Mouse (Mus musculus) neural tube, embryonic 14.5 days (tissue): Measurements from ENCODE around the gene Lrig1. TPM values are rescaled to one million over a fixed set of nuclear protein-coding genes. Genes with fewer than 3 reads are reported as not detected.

Source experiments
- ATAC-seq: fragments of 200-750 bp; cut with Nextera tagmentation; 2 replicates; pipeline ENCODE4 v1.8.0; 2017; ENCODE audit warnings: low read depth, mild to moderate bottlenecking, moderate TSS enrichment, moderate library complexity
- H3K27ac ChIP-seq: fragments of 300-500 bp; sonication (generic); 2 replicates; pipeline ENCODE4 v1.5.1; 2014; ENCODE audit warnings: low read depth, mild to moderate bottlenecking, control low read depth, low read length, moderate library complexity, mixed read lengths
- H3K27me3 ChIP-seq: fragments of 300-500 bp; sonication (generic); 2 replicates; pipeline ENCODE4 v1.6.1; 2014; ENCODE audit warnings: low read length; ENCODE audit not compliant: control insufficient read depth, insufficient read depth
- H3K36me3 ChIP-seq: fragments of 300-500 bp; sonication (generic); 2 replicates; pipeline ENCODE4 v1.6.1; 2014; ENCODE audit warnings: low read length, mixed read lengths; ENCODE audit not compliant: control insufficient read depth, insufficient read depth
- H3K4me1 ChIP-seq: fragments of 300-500 bp; sonication (generic); 2 replicates; pipeline ENCODE4 v1.6.1; 2014; ENCODE audit warnings: low read length; ENCODE audit not compliant: control insufficient read depth, insufficient read depth
- H3K4me2 ChIP-seq: fragments of 300-500 bp; sonication (generic); 2 replicates; pipeline ENCODE4 v1.6.1; 2014; ENCODE audit warnings: mild to moderate bottlenecking, low read depth, low read length, control low read depth
- H3K4me3 ChIP-seq: fragments of 300-500 bp; sonication (generic); 2 replicates; pipeline ENCODE4 v1.5.1; 2014; ENCODE audit warnings: low read depth, low read length, control low read depth, mixed read lengths
- H3K9ac ChIP-seq: fragments of 300-500 bp; sonication (generic); replicated peaks from 2 replicates; pipeline ENCODE4 v1.6.1; 2014; ENCODE audit warnings: low read depth, mild to moderate bottlenecking, control low read depth, low read length, mixed read lengths
- H3K9me3 ChIP-seq: fragments of 300-500 bp; sonication (generic); 2 replicates; pipeline ENCODE4 v1.6.1; 2016; ENCODE audit warnings: low read length; ENCODE audit not compliant: control insufficient read depth
- WGBS: fragments of 180-500 bp; shearing (Covaris S2); extraction: QIAGEN DNeasy Blood & Tissue Kit; methylation state at CpG from one replicate; pipeline ENCODE4 v1.1.7; 2014; 5-methylcytosine and 5-hydroxymethylcytosine counted together
- polyA plus RNA-seq: library from polyadenylated mRNA; unstranded; fragments of >200 nt; fragmentation: Nextera tagmentation; extraction: Ambion mirVana; gene quantifications from 2 replicates; pipeline ENCODE4 v1.2.1, GENCODE M21; 2014

The Lrig1 gene
- polyA plus RNA-seq, 1 experiment from 2014 or later, result 25.2 TPM

DNA sequence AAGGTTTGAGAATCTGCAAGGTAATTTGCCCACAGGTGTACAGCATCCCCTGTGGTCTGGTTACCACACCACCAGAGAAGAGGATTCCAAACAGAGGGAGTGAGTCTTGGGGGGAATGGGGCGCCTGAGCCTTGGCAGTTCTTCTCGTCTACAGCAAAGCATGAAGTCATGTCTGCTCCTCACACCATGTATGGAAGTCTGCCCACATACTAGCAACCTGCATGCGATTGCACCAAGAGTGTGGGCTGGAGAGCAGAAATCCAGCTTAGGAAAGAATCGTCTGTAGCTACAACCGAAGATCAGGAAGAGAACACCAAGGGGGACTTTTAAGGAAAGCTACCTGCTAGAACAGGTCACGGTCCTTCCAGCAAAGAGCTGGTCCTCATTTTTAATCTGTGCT, 3.0 kb upstream of the Lrig1 start:
- Histone ChIP-seq H3K4me3 (no peak overlapping the region), H3K4me2 (no peak overlapping the region), H3K9me3 (no peaks in the 10 kb centered on the region), H3K36me3 (no peaks in the 10 kb centered on the region), H3K9ac (no peak overlapping the region), H3K4me1 (0 out of 2 replicates have a peak, but pooled peaks cover 8% of the 10 kb centered on the region), H3K27ac (no peak overlapping the region), H3K27me3 (no peaks in the 10 kb centered on the region)
- ATAC-seq, result no peak
- 93% methylated on average over 6 of the region's 6 CpGs for WGBS

DNA sequence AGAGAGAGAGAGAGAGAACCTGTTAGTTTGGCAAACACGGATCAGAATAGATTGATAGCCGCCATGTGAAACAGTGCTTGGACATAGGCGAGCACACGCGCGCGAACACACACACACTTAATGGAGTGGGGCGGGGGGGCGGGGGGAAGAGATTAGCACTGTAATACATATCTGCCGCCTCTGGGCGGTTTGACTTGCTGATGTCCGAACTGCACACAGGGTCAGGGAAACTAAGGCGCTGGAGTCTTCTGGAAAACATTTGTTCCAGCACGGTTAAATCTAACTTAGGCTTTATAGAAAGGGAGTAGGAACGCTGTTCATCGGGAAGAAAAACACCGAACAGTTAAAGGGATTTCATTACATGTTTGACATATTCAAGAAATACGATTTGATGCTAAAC, 1.1 kb upstream of the Lrig1 start:
- no peak for ATAC-seq
- no peaks in the 10 kb centered on the region for H3K9me3 ChIP-seq
- no peaks in the 10 kb centered on the region for H3K27me3 ChIP-seq
- H3K4me1 ChIP-seq, result 0 out of 2 replicates have a peak, but pooled peaks cover 8% of the 10 kb centered on the region
- WGBS, result 4% methylated on average over 18 of the region's 18 CpGs
- peak overlapping the region; percentile 79 for H3K4me2 ChIP-seq
- peak overlapping the region; percentile 86 for H3K4me3 ChIP-seq
- H3K27ac ChIP-seq, result no peak overlapping the region
- no peak overlapping the region for H3K9ac ChIP-seq
- no peaks in the 10 kb centered on the region for H3K36me3 ChIP-seq

DNA sequence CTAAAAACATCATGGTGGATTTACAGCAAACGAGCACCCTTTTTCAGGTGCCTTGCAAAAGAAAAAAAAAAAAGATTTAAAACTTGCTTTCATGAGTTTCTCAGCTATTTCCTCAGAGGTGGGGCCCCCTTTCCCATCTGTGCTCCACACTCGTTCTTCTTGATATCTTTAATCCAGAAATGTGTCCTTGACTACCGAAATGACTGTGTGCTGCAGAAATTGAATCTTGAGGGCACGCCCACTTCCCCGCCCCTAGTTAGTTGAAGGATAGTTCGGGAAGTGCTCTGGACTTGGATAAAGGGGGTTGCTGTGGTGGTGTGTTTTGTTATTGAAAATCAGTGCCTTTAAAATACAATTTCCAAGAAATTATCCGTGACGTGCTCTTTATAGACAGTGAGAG, 654 bp upstream of the Lrig1 start:
- Histone ChIP-seq H3K9ac (no peak overlapping the region), H3K27me3 (no peaks in the 10 kb centered on the region), H3K4me2 (peak overlapping the region; percentile 79), H3K36me3 (no peaks in the 10 kb centered on the region), H3K4me3 (peak overlapping the region; percentile 86), H3K27ac (no peak overlapping the region), H3K4me1 (0 out of 2 replicates have a peak, but pooled peaks cover 8% of the 10 kb centered on the region), H3K9me3 (no peaks in the 10 kb centered on the region)
- WGBS, result 1% methylated on average over 8 of the region's 8 CpGs
- no peak for ATAC-seq

DNA sequence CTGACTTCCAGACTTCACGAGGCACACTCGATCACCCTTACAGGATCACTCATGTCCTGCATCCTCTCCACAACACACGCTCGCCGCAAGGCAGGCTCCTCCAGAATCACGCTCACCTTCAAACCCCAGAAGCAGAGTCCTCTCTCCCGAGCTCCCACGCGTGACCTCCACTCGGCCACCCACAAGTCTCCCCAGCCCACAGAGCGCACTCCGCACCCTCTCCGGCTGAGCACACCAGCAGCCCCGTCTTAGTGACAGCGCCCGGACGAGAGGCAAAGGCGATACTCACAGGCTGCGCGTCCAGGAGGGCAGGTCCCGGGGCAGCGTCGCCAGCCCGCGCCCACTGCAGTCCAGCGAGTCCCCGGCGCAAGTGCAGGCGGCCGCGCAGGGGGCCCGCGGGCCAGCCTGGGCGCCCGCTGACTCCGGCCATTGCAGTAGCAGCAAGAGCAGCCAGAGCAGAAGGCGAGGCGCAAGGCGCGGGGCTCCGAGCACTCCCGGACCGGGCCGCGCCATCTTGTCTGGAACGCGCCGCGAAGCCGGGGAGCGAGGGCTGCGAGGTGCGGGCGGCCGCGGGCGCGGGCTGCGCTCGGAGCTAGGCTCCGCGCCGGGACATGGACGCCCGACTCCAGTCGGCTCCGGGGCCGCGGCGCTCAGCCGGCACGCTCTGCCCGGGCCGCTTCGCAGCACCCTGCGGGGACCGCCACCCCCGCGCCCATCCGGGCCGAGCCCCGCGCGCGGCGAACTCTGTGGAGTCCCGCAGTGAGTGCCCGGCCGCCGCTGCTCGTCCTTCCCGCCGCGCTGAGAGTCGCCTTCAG, 578 bp downstream of the Lrig1 start:
- WGBS, result under 1% methylated on average over 65 of the region's 95 CpGs
- Histone ChIP-seq H3K4me1 (peaks cover 8% of the 10 kb centered on the region; the same call in 1 of the 2 replicates), H3K4me2 (peak overlapping the region; percentile 79)

DNA sequence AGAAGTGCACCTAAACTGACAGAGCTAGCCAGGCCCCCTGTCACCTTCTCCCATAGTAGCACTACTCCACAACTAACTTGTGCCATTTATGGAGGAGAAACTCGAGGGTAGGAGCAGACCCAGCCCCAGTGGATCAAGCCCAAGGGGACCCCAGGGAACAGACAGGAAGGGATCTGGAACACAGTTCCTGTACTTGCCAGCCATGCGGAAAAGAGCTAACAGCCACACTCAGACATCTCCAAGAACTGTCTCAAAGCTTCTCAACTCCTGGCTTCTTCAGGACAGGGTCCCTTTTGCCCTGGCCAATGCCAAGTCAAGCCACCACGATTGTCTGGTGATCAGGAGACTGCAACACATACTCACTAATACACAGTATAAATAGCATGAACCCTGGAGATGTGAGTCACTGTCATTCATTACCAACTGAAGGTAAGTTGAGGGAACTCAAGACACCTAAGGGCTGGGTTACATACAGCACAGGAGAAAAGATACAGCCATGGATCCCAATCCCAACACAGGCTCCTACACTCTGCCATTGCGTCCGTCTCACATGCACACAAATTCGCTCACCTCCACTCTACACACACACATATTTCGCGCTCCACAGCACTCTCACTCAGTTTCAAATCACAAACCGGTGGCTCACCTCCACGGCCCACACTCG, 1.3 kb downstream of the Lrig1 start:
- no peak for ATAC-seq
- WGBS, result 4% methylated on average over 11 of the region's 11 CpGs
- Histone ChIP-seq H3K9ac (peak overlapping the region; percentile 83), H3K9me3 (no peaks in the 10 kb centered on the region), H3K27ac (no peak overlapping the region), H3K27me3 (no peaks in the 10 kb centered on the region), H3K4me2 (peak overlapping the region; percentile 79), H3K36me3 (no peaks in the 10 kb centered on the region), H3K4me3 (peak overlapping the region; percentile 86), H3K4me1 (peaks cover 8% of the 10 kb centered on the region; the same call in 1 of the 2 replicates)

More for the DNA sequence above, 578 bp downstream of the Lrig1 start:
- peak; percentile 59 for ATAC-seq
- Histone ChIP-seq H3K36me3 (no peaks in the 10 kb centered on the region), H3K9ac (peak overlapping the region; percentile 83), H3K9me3 (no peaks in the 10 kb centered on the region), H3K27me3 (no peaks in the 10 kb centered on the region), H3K4me3 (peak overlapping the region; percentile 86), H3K27ac (peak overlapping the region; percentile 82)

DNA sequence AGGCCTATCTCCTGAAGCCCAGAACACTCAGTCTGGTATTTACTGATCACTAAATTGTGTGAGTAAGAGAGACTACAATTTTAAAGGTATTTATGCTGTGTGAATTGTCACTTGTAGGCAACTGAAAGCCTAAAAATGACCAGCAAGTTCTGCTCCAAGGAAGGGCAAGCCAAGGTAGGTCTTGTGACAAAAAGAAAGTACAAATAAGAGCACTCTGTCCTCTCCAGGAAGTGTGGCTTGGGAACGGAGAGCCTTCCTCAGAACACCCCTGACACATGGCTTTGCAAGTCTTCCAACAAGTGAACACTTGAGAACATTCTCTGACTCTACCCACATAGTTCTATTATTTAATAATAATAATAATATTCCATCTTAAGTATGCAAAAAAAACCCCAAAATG, 2.5 kb downstream of the Lrig1 start:
- H3K4me3 ChIP-seq, result peak overlapping the region; percentile 86
- no peaks in the 10 kb centered on the region for H3K27me3 ChIP-seq
- ATAC-seq, result no peak
- H3K27ac ChIP-seq, result no peak overlapping the region
- H3K4me2 ChIP-seq, result peak overlapping the region; percentile 79
- 30% methylated on average over 1 of the region's 1 CpGs for WGBS
- H3K36me3 ChIP-seq, result no peaks in the 10 kb centered on the region
- peaks cover 8% of the 10 kb centered on the region; the same call in 1 of the 2 replicates for H3K4me1 ChIP-seq
- no peak overlapping the region for H3K9ac ChIP-seq
- H3K9me3 ChIP-seq, result no peaks in the 10 kb centered on the region

DNA sequence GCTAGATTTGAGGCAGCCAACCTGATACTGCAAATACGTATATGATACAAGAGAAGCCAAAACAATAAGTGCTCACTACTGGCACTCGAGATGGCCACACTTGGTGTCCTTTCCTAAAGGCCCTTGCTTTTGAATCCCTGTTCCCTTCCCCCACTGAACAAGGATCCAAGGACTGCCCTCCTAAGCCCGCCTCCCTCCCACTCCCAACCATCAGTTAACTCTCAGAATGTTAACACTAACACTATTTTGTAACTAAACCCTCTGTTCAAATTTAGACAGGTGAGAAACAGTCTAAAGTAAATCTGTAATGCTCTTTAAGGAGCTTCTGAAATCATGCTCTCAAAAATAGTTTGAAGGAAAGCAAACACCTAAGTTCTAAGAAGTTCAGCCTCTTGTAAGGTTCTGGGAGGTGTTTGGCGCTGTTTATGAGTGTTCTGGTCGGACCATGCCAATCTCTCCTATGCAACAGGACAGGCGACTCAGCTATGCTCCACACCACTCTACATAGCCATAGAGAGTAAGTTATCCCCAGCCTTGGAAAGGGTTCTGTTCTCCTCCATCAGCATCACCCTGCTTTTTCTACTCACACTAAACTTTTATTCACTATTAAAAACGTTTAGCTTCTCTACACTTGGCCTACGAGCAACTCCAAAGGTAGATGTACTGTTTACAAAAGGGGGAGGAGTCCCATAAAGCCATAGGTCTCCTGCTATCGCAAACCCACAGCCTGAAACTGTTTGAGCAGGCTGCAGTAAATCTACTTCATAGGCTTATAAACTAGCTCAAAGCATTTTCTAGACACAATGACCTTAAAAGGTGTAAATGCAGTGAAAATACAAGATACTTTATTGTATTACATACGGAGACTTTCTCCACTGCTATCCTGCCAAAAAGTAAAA, 3.5 kb downstream of the Lrig1 start:
- Histone ChIP-seq H3K27me3 (no peaks in the 10 kb centered on the region), H3K4me3 (peak overlapping the region; percentile 86; the same call in 1 of the 2 replicates), H3K4me2 (peak overlapping the region; percentile 79; the same call in 1 of the 2 replicates), H3K9me3 (no peaks in the 10 kb centered on the region), H3K9ac (no peak overlapping the region), H3K36me3 (no peaks in the 10 kb centered on the region), H3K27ac (no peak overlapping the region), H3K4me1 (peaks cover 8% of the 10 kb centered on the region; the same call in 1 of the 2 replicates)
- WGBS, result 27% methylated on average over 10 of the region's 10 CpGs
- no peak for ATAC-seq

DNA sequence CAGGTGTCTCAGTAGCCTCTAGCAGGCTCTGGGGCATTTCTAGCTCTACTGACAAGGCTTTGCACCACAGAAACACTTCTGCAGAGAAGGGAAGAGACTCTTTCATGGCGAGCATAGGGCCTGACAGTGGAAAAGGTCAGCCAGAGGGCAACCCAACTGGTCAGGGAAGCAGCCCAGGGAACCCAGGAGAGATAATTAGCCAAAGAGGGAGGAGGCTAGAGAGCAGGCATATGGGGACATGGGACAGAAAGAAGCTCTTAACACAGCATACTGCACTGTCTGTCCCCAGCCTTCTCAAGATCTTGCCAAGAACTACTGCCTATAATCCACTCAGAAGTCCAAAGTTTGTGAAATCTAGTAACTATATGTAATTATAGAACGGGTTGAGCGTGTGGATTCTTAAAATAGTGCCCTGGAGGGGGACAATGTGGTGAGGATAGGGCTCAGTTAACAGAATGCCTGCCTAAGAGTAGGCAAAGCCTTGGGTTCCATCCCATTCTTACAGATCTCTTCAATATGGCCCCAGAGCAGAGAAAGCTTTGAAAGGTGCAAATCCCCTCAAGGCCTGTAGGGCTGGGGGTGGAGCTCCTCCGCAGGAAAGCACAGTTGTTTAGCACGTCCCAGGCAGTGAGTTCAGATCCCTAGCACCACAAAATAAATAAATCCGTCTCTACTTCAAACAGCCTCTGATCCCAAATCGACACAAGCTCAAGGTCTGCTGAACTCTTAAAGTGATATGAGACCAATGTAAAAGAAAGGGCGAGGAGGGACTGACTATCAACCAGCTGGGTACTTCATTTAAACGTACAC, 4.6 kb downstream of the Lrig1 start:
- Histone ChIP-seq H3K27ac (no peak overlapping the region), H3K9me3 (no peaks in the 10 kb centered on the region), H3K4me1 (peaks cover 8% of the 10 kb centered on the region; the same call in 1 of the 2 replicates), H3K4me3 (0 out of 2 replicates have a peak overlapping the region, but pooled peaks have one; percentile 86), H3K4me2 (peak overlapping the region; percentile 79), H3K9ac (no peak overlapping the region), H3K27me3 (no peaks in the 10 kb centered on the region), H3K36me3 (no peaks in the 10 kb centered on the region)
- no peak for ATAC-seq
- 51% methylated on average over 9 of the region's 9 CpGs for WGBS
